Mouse (Mus musculus) megakaryocyte, embryonic 14.5 days (primary cell): ENCODE data around the gene Xbp1. TPM values are rescaled to one million over a fixed set of nuclear protein-coding genes. Genes with fewer than 3 reads are reported as not detected.

Source experiments
- H3K27me3 ChIP-seq: replicated peaks from 2 replicates; pipeline ENCODE3; 2012; ENCODE audit warnings: inconsistent platforms
- H3K36me3 ChIP-seq: replicated peaks from 2 replicates; pipeline ENCODE3; 2012; ENCODE audit warnings: low read length, inconsistent platforms, mixed read lengths
- H3K4me1 ChIP-seq: 2 replicates; pipeline ENCODE4 v1.6.1; 2012; ENCODE audit warnings: inconsistent platforms
- H3K4me3 ChIP-seq: replicated peaks from 2 replicates; pipeline ENCODE3; 2012; ENCODE audit warnings: moderate library complexity, mild to moderate bottlenecking, inconsistent platforms
- H3K9me3 ChIP-seq: 2 replicates; pipeline ENCODE4 v1.6.1; 2012; ENCODE audit warnings: inconsistent platforms
- FLI1 ChIP-seq: IDR thresholded peaks from 2 replicates; pipeline ENCODE4 v1.6.1; 2012; ENCODE audit warnings: low read length, inconsistent platforms, mixed read lengths
- GATA1 ChIP-seq: IDR thresholded peaks from 3 replicates; pipeline ENCODE4 v1.6.1; 2012; ENCODE audit warnings: mixed read lengths, low read length, inconsistent platforms, borderline replicate concordance
- polyA plus RNA-seq: library from polyadenylated mRNA; stranded (reverse); fragments of >175 nt; gene quantifications from 2 replicates; pipeline ENCODE4 v1.2.3, GENCODE M21; 2012; ENCODE audit warnings: low replicate concordance; ENCODE audit not compliant: insufficient read depth

Gene Xbp1
- polyA plus RNA-seq, 1 experiment = 62.7 TPM

- no peaks in the 10 kb centered on the region for H3K27me3 ChIP-seq
- TF ChIP-seq GATA1 (no peak), FLI1 (no peak)
- peaks cover 16% of the 10 kb centered on the region; the same call in 1 of the 2 replicates for H3K4me1 ChIP-seq
- no peak overlapping the region for H3K4me3 ChIP-seq
- H3K36me3 ChIP-seq = peaks cover 45% of the 10 kb centered on the region
- H3K9me3 ChIP-seq = peaks cover 7% of the 10 kb centered on the region; the same call in 1 of the 2 replicates
Observed at GRCm38 (mm10) chr11:5491912-5492311, 28.5 kb upstream of the Xbp1 start.

- Histone ChIP-seq H3K4me1 (peaks cover 19% of the 10 kb centered on the region), H3K9me3 (peaks cover 8% of the 10 kb centered on the region; the same call in 1 of the 2 replicates), H3K36me3 (peaks cover 37% of the 10 kb centered on the region), H3K27me3 (no peaks in the 10 kb centered on the region), H3K4me3 (no peak overlapping the region)
- TF ChIP-seq FLI1 (no peak), GATA1 (no peak)
Observed at GRCm38 (mm10) chr11:5493869-5494268, 26.6 kb upstream of the Xbp1 start.

GRCm38 (mm10) chr11:5495286-5495832, 25.1 kb upstream of the Xbp1 start:
- no peak for TF ChIP-seq GATA1
- no peak for TF ChIP-seq FLI1
- H3K4me3 ChIP-seq = no peak overlapping the region
- peaks cover 21% of the 10 kb centered on the region for H3K4me1 ChIP-seq
- H3K9me3 ChIP-seq = peaks cover 8% of the 10 kb centered on the region; the same call in 1 of the 2 replicates
- H3K36me3 ChIP-seq = peaks cover 26% of the 10 kb centered on the region
- no peaks in the 10 kb centered on the region for H3K27me3 ChIP-seq

GRCm38 (mm10) chr11:5495906-5496305, 24.6 kb upstream of the Xbp1 start:
- no peak overlapping the region for H3K4me3 ChIP-seq
- H3K36me3 ChIP-seq = peaks cover 21% of the 10 kb centered on the region
- peaks cover 22% of the 10 kb centered on the region for H3K4me1 ChIP-seq
- no peaks in the 10 kb centered on the region for H3K27me3 ChIP-seq
- TF ChIP-seq GATA1 = no peak
- TF ChIP-seq FLI1 = no peak
- peaks cover 8% of the 10 kb centered on the region; the same call in 1 of the 2 replicates for H3K9me3 ChIP-seq

GRCm38 (mm10) chr11:5496559-5497248, 23.8 kb upstream of the Xbp1 start:
- Histone ChIP-seq H3K4me3 (no peak overlapping the region), H3K27me3 (no peaks in the 10 kb centered on the region), H3K9me3 (peaks cover 8% of the 10 kb centered on the region; the same call in 1 of the 2 replicates), H3K4me1 (peaks cover 24% of the 10 kb centered on the region), H3K36me3 (peaks cover 16% of the 10 kb centered on the region)
- no peak for TF ChIP-seq FLI1
- no peak for TF ChIP-seq GATA1

GRCm38 (mm10) chr11:5498422-5498821, 22.0 kb upstream of the Xbp1 start:
- H3K27me3 ChIP-seq = no peaks in the 10 kb centered on the region
- peaks cover 16% of the 10 kb centered on the region for H3K36me3 ChIP-seq
- TF ChIP-seq FLI1 (no peak), GATA1 (no peak)
- H3K4me1 ChIP-seq = peaks cover 36% of the 10 kb centered on the region
- H3K9me3 ChIP-seq = peaks cover 8% of the 10 kb centered on the region; the same call in 1 of the 2 replicates
- H3K4me3 ChIP-seq = no peak overlapping the region

- Histone ChIP-seq H3K9me3 (peaks cover 3% of the 10 kb centered on the region; the same call in 1 of the 2 replicates), H3K4me3 (no peak overlapping the region), H3K27me3 (no peaks in the 10 kb centered on the region), H3K4me1 (peaks cover 36% of the 10 kb centered on the region), H3K36me3 (peaks cover 13% of the 10 kb centered on the region)
- TF ChIP-seq FLI1 = no peak
- TF ChIP-seq GATA1 = no peak
Observed at GRCm38 (mm10) chr11:5498931-5499661, 21.4 kb upstream of the Xbp1 start.

DNA sequence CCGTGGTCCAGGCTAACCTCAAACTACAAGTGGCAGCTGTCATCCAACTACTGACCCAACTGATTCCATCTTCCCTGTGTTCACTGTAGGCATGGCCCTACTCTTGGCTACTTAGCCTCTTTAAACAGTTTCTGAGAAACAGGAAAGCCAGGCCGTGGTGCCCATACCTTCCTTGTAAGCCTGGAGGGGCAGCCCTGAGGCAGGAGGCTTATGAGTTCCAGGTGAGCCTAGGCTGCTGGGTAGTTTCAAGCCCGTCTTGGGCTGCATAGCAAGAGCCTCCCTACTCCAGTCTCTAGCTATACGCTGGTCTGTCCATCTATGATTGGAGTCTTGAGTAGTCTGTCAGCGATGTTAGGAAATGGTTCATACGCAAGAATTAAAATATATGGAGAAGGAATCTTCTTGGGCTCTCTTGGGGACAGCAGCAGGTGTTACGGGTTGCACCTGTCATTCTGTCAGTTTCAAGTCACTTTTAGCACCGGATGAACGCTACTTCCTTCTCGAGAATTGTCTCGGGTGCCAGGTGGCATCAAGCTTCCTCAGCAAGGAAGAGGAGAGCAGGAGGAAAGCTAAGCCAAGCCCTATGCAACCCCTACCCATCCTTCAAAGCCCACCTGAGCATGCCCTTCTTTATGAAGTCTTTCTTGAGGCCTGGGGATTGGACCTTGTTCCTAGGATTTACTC, 20.4 kb upstream of the Xbp1 start:
- H3K27me3 ChIP-seq = no peaks in the 10 kb centered on the region
- peaks cover 38% of the 10 kb centered on the region for H3K4me1 ChIP-seq
- peaks cover 13% of the 10 kb centered on the region for H3K36me3 ChIP-seq
- TF ChIP-seq GATA1 = no peak
- no peak for TF ChIP-seq FLI1
- no peak overlapping the region for H3K4me3 ChIP-seq
- peaks cover 3% of the 10 kb centered on the region; the same call in 1 of the 2 replicates for H3K9me3 ChIP-seq

- TF ChIP-seq FLI1 (no peak), GATA1 (no peak)
- Histone ChIP-seq H3K9me3 (peaks cover 3% of the 10 kb centered on the region; the same call in 1 of the 2 replicates), H3K27me3 (no peaks in the 10 kb centered on the region), H3K36me3 (peaks cover 9% of the 10 kb centered on the region), H3K4me1 (peaks cover 46% of the 10 kb centered on the region), H3K4me3 (no peak overlapping the region)
Observed at GRCm38 (mm10) chr11:5500903-5501741, 19.3 kb upstream of the Xbp1 start.
